Mouse (Mus musculus): ENCODE data around the gene Sf3a3. TPM values are rescaled to one million over a fixed set of nuclear protein-coding genes. Genes with fewer than 3 reads are reported as not detected.

The Sf3a3 gene
- polyA plus RNA-seq, 1 experiment from 2014 or later = 63.5 TPM

- Histone ChIP-seq H3K27ac (replicated peaks) (peak overlapping the region; percentile 88), H3K9ac (ENCODE audit: low read length) (peak overlapping the region; percentile 88), H3K27me3 (ENCODE audit: control insufficient read depth, insufficient read depth, low read length) (no peaks in the 10 kb centered on the region), H3K4me1 (replicated peaks; ENCODE audit: control insufficient read depth, insufficient read depth) (peaks cover 14% of the 10 kb centered on the region), H3K36me3 (ENCODE audit: control insufficient read depth, insufficient read depth, low read length) (no peaks in the 10 kb centered on the region; the same call in 1 of the 2 replicates), H3K4me3 (ENCODE audit: low read depth, low read length) (peak overlapping the region; percentile 80), H3K4me2 (replicated peaks; ENCODE audit: low read depth) (peak overlapping the region; percentile 93), H3K9me3 (ENCODE audit: control insufficient read depth, low read length) (no peaks in the 10 kb centered on the region)
- peak; percentile 32 for DNase-seq (ENCODE audit: low spot score)
- 6% methylated on average over 22 of the region's 22 CpGs for WGBS
- ATAC-seq (ENCODE audit: low FRiP score, low TSS enrichment) = no peak
- no peak for TF ChIP-seq CTCF (IDR thresholded peaks at IDR 0.05; ENCODE audit: low read depth)
- TF ChIP-seq EP300 (optimal IDR thresholded peaks at IDR 0.05) = no peak
These were observed 13.3 kb upstream of the Sf3a3 start for GRCm38 (mm10) chr4:124701052-124701845.

GRCm38 (mm10) chr4:124701916-124702315, 12.7 kb upstream of the Sf3a3 start:
- Histone ChIP-seq H3K27ac (replicated peaks) (peak overlapping the region; percentile 88), H3K9ac (ENCODE audit: low read length) (peak overlapping the region; percentile 88)

GRCm38 (mm10) chr4:124703406-124703805, 11.2 kb upstream of the Sf3a3 start:
- Histone ChIP-seq H3K9me3 (ENCODE audit: control insufficient read depth, low read length) (no peaks in the 10 kb centered on the region), H3K9ac (ENCODE audit: low read length) (0 out of 2 replicates have a peak overlapping the region, but pooled peaks have one; percentile 38), H3K27ac (replicated peaks) (peak overlapping the region; percentile 85), H3K4me3 (ENCODE audit: low read depth, low read length) (no peak overlapping the region), H3K27me3 (ENCODE audit: control insufficient read depth, insufficient read depth, low read length) (no peaks in the 10 kb centered on the region), H3K36me3 (ENCODE audit: control insufficient read depth, insufficient read depth, low read length) (no peaks in the 10 kb centered on the region; the same call in 1 of the 2 replicates), H3K4me1 (replicated peaks; ENCODE audit: control insufficient read depth, insufficient read depth) (peaks cover 14% of the 10 kb centered on the region), H3K4me2 (replicated peaks; ENCODE audit: low read depth) (peak overlapping the region; percentile 38)
- DNase-seq (ENCODE audit: low spot score) (peak; percentile 34), ATAC-seq (ENCODE audit: low FRiP score, low TSS enrichment) (no peak)
- WGBS = 17% methylated on average over 2 of the region's 2 CpGs
- no peak for TF ChIP-seq EP300 (optimal IDR thresholded peaks at IDR 0.05)

More at GRCm38 (mm10) chr4:124701916-124702315, 12.7 kb upstream of the Sf3a3 start:
- 34% methylated on average over 3 of the region's 5 CpGs for WGBS
- Histone ChIP-seq H3K4me1 (replicated peaks; ENCODE audit: control insufficient read depth, insufficient read depth) (peaks cover 14% of the 10 kb centered on the region), H3K27me3 (ENCODE audit: control insufficient read depth, insufficient read depth, low read length) (no peaks in the 10 kb centered on the region), H3K4me2 (replicated peaks; ENCODE audit: low read depth) (peak overlapping the region; percentile 93), H3K36me3 (ENCODE audit: control insufficient read depth, insufficient read depth, low read length) (no peaks in the 10 kb centered on the region; the same call in 1 of the 2 replicates), H3K4me3 (ENCODE audit: low read depth, low read length) (peak overlapping the region; percentile 80), H3K9me3 (ENCODE audit: control insufficient read depth, low read length) (no peaks in the 10 kb centered on the region)
- no peak for DNase-seq (ENCODE audit: low spot score)
- no peak for TF ChIP-seq EP300 (optimal IDR thresholded peaks at IDR 0.05)
- no peak for TF ChIP-seq CTCF (IDR thresholded peaks at IDR 0.05; ENCODE audit: low read depth)
- no peak for ATAC-seq (ENCODE audit: low FRiP score, low TSS enrichment)

- peak; percentile 52 for DNase-seq (ENCODE audit: low spot score)
- H3K36me3 ChIP-seq (ENCODE audit: control insufficient read depth, insufficient read depth, low read length) = no peaks in the 10 kb centered on the region; the same call in 1 of the 2 replicates
- ATAC-seq (ENCODE audit: low FRiP score, low TSS enrichment) = no peak
- no peaks in the 10 kb centered on the region for H3K27me3 ChIP-seq (ENCODE audit: control insufficient read depth, insufficient read depth, low read length)
- H3K9me3 ChIP-seq (ENCODE audit: control insufficient read depth, low read length) = no peaks in the 10 kb centered on the region
- peak overlapping the region; percentile 85 for H3K27ac ChIP-seq (replicated peaks)
- WGBS = 11% methylated on average over 6 of the region's 6 CpGs
- peak overlapping the region; percentile 52; the same call in 1 of the 2 replicates for H3K9ac ChIP-seq (ENCODE audit: low read length)
- H3K4me3 ChIP-seq (ENCODE audit: low read depth, low read length) = no peak overlapping the region
- peaks cover 15% of the 10 kb centered on the region for H3K4me1 ChIP-seq (replicated peaks; ENCODE audit: control insufficient read depth, insufficient read depth)
- peak overlapping the region; percentile 38 for H3K4me2 ChIP-seq (replicated peaks; ENCODE audit: low read depth)
- TF ChIP-seq EP300 (optimal IDR thresholded peaks at IDR 0.05) (no peak), CTCF (IDR thresholded peaks at IDR 0.05; ENCODE audit: low read depth) (no peak)
These were observed 10.4 kb upstream of the Sf3a3 start for GRCm38 (mm10) chr4:124703881-124704796.

- Histone ChIP-seq H3K9me3 (ENCODE audit: control insufficient read depth, low read length) (no peaks in the 10 kb centered on the region), H3K27me3 (ENCODE audit: control insufficient read depth, insufficient read depth, low read length) (no peaks in the 10 kb centered on the region), H3K4me1 (replicated peaks; ENCODE audit: control insufficient read depth, insufficient read depth) (peaks cover 18% of the 10 kb centered on the region), H3K27ac (replicated peaks) (peak overlapping the region; percentile 85), H3K36me3 (ENCODE audit: control insufficient read depth, insufficient read depth, low read length) (no peaks in the 10 kb centered on the region; the same call in 1 of the 2 replicates), H3K4me3 (ENCODE audit: low read depth, low read length) (no peak overlapping the region), H3K4me2 (replicated peaks; ENCODE audit: low read depth) (peak overlapping the region; percentile 38), H3K9ac (ENCODE audit: low read length) (peak overlapping the region; percentile 52; the same call in 1 of the 2 replicates)
- no peak for TF ChIP-seq CTCF (IDR thresholded peaks at IDR 0.05; ENCODE audit: low read depth)
- no peak for TF ChIP-seq EP300 (optimal IDR thresholded peaks at IDR 0.05)
- no peak for ATAC-seq (ENCODE audit: low FRiP score, low TSS enrichment)
- 15% methylated on average over 11 of the region's 11 CpGs for WGBS
- DNase-seq (ENCODE audit: low spot score) = peak; percentile 28
These were observed 9.6 kb upstream of the Sf3a3 start for GRCm38 (mm10) chr4:124704797-124705474.
